Mouse (Mus musculus): Measurements from ENCODE around the gene Afg1l. TPM values are rescaled to one million over a fixed set of nuclear protein-coding genes. Genes with fewer than 3 reads are reported as not detected.
A peak's percentile ranks its signal among the peaks of the same experiment; 100 is the strongest.

Gene Afg1l
- polyA plus RNA-seq, 1 experiment, result 2.6 TPM

DNA sequence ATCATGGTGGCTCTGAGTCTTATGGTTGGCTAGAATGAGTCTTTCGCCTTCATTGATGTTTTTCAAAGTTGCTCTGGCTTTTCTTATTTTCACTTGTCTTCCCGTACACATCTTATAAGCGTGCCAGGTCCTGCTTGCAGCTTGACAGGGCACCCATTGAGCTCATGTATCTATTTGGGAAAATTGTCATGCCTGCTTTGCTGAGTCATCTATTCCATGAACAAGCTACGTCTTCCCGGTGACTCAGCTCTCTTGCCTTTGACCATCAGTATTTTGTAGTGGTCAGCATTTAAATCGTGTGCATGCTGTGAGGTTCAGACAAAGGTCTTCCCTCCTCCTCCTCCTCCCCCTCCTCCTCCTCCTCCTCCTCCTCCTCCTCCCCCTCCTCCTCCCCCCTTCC is 178.9 kb downstream of the Afg1l start:
- H3K27me3 ChIP-seq (ENCODE audit: control insufficient read depth, insufficient read depth, low read length), result no peaks in the 10 kb centered on the region
- TF ChIP-seq CTCF (IDR thresholded peaks at IDR 0.05; ENCODE audit: extremely low read depth, insufficient read length, insufficient replicate concordance, low read depth, low read length) (no peak), POLR2A (IDR thresholded peaks at IDR 0.05; ENCODE audit: low read depth, low read length) (no peak)
- 77% methylated on average over 6 of the region's 6 CpGs for WGBS
- H3K36me3 ChIP-seq (ENCODE audit: control insufficient read depth, insufficient read depth, low read length), result no peaks in the 10 kb centered on the region
- no peaks in the 10 kb centered on the region for H3K4me1 ChIP-seq (ENCODE audit: control insufficient read depth, insufficient read depth, insufficient read length, low read length)
- no peak overlapping the region for H3K27ac ChIP-seq (ENCODE audit: insufficient read depth, low read depth, low read length)
- H3K4me3 ChIP-seq (ENCODE audit: low read depth, low read length), result no peak overlapping the region

DNA sequence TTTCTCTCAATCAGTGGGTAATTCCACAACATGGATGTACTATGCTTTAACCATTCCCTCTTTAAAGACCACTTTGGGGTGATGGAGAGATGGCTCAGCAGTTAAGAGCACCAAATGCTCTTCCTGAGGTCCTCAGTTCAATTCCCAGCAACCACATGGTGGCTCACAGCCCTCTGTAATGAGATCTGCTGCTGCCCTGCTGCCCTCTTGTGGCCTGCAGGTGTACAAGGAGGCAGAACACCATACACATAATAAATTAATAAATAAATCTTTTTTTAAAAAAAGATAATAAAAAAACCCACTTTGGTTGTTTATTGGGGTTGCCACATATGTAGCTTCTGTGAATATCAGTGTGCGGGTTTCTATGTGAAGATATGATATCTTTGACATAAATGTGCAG is 180.4 kb downstream of the Afg1l start:
- Histone ChIP-seq H3K4me3 (ENCODE audit: low read depth, low read length) (no peak overlapping the region), H3K27ac (ENCODE audit: insufficient read depth, low read depth, low read length) (no peak overlapping the region), H3K27me3 (ENCODE audit: control insufficient read depth, insufficient read depth, low read length) (no peaks in the 10 kb centered on the region), H3K4me1 (ENCODE audit: control insufficient read depth, insufficient read depth, insufficient read length, low read length) (no peaks in the 10 kb centered on the region), H3K36me3 (ENCODE audit: control insufficient read depth, insufficient read depth, low read length) (no peaks in the 10 kb centered on the region)
- 92% methylated on average over 1 of the region's 1 CpGs for WGBS
- TF ChIP-seq CTCF (IDR thresholded peaks at IDR 0.05; ENCODE audit: extremely low read depth, insufficient read length, insufficient replicate concordance, low read depth, low read length), result peak; percentile 42; the same call in 1 of the 2 replicates
- TF ChIP-seq POLR2A (IDR thresholded peaks at IDR 0.05; ENCODE audit: low read depth, low read length), result no peak

GRCm38 (mm10) chr10:42297109-42297508 is 181.3 kb downstream of the Afg1l start:
- Histone ChIP-seq H3K4me3 (ENCODE audit: low read depth, low read length) (no peak overlapping the region), H3K27ac (ENCODE audit: insufficient read depth, low read depth, low read length) (no peak overlapping the region), H3K27me3 (ENCODE audit: control insufficient read depth, insufficient read depth, low read length) (no peaks in the 10 kb centered on the region), H3K4me1 (ENCODE audit: control insufficient read depth, insufficient read depth, insufficient read length, low read length) (no peaks in the 10 kb centered on the region), H3K36me3 (ENCODE audit: control insufficient read depth, insufficient read depth, low read length) (no peaks in the 10 kb centered on the region)
- TF ChIP-seq POLR2A (IDR thresholded peaks at IDR 0.05; ENCODE audit: low read depth, low read length) (no peak), CTCF (IDR thresholded peaks at IDR 0.05; ENCODE audit: extremely low read depth, insufficient read length, insufficient replicate concordance, low read depth, low read length) (no peak)
- WGBS, result 74% methylated on average over 2 of the region's 2 CpGs

GRCm38 (mm10) chr10:42296559-42296958 is 181.8 kb downstream of the Afg1l start:
- Histone ChIP-seq H3K27me3 (ENCODE audit: control insufficient read depth, insufficient read depth, low read length) (no peaks in the 10 kb centered on the region), H3K4me3 (ENCODE audit: low read depth, low read length) (no peak overlapping the region), H3K36me3 (ENCODE audit: control insufficient read depth, insufficient read depth, low read length) (no peaks in the 10 kb centered on the region), H3K27ac (ENCODE audit: insufficient read depth, low read depth, low read length) (no peak overlapping the region), H3K4me1 (ENCODE audit: control insufficient read depth, insufficient read depth, insufficient read length, low read length) (no peaks in the 10 kb centered on the region)
- TF ChIP-seq POLR2A (IDR thresholded peaks at IDR 0.05; ENCODE audit: low read depth, low read length) (no peak), CTCF (IDR thresholded peaks at IDR 0.05; ENCODE audit: extremely low read depth, insufficient read length, insufficient replicate concordance, low read depth, low read length) (no peak)
- WGBS, result 70% methylated on average over 4 of the region's 4 CpGs

DNA sequence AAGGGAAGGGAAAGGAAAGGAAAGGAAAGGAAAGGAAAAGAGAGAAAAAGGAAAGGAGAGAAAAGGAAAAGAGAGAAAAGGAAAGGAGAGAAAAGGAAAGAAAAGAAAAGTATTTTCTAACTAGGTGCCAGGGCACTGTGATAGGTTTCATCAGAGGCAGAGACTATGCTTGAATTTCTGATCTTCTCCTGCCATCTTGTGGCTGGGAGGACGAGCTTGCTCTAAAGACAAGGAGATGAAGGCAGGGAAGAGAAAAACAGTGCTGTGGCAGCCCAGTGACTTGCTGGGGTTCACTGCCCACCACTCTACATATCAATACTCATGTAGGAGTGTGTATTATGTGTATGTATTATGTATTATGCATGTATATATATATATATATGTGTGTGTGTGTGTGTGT is 183.3 kb downstream of the Afg1l start:
- no peak overlapping the region for H3K27ac ChIP-seq (ENCODE audit: insufficient read depth, low read depth, low read length)
- TF ChIP-seq POLR2A (IDR thresholded peaks at IDR 0.05; ENCODE audit: low read depth, low read length) (no peak), CTCF (IDR thresholded peaks at IDR 0.05; ENCODE audit: extremely low read depth, insufficient read length, insufficient replicate concordance, low read depth, low read length) (peak; percentile 28; the same call in 1 of the 2 replicates)
- 4% methylated on average over 1 of the region's 1 CpGs for WGBS
- H3K4me3 ChIP-seq (ENCODE audit: low read depth, low read length), result no peak overlapping the region
- no peaks in the 10 kb centered on the region for H3K36me3 ChIP-seq (ENCODE audit: control insufficient read depth, insufficient read depth, low read length)
- no peaks in the 10 kb centered on the region for H3K4me1 ChIP-seq (ENCODE audit: control insufficient read depth, insufficient read depth, insufficient read length, low read length)
- no peaks in the 10 kb centered on the region for H3K27me3 ChIP-seq (ENCODE audit: control insufficient read depth, insufficient read depth, low read length)

GRCm38 (mm10) chr10:42294392-42294791 is 184.0 kb downstream of the Afg1l start:
- no peak overlapping the region for H3K4me3 ChIP-seq (ENCODE audit: low read depth, low read length)
- WGBS, result 54% methylated on average over 2 of the region's 2 CpGs
- H3K27ac ChIP-seq (ENCODE audit: insufficient read depth, low read depth, low read length), result no peak overlapping the region
- no peaks in the 10 kb centered on the region for H3K4me1 ChIP-seq (ENCODE audit: control insufficient read depth, insufficient read depth, insufficient read length, low read length)
- no peak for TF ChIP-seq CTCF (IDR thresholded peaks at IDR 0.05; ENCODE audit: extremely low read depth, insufficient read length, insufficient replicate concordance, low read depth, low read length)
- no peak for TF ChIP-seq POLR2A (IDR thresholded peaks at IDR 0.05; ENCODE audit: low read depth, low read length)
- H3K36me3 ChIP-seq (ENCODE audit: control insufficient read depth, insufficient read depth, low read length), result no peaks in the 10 kb centered on the region
- no peaks in the 10 kb centered on the region for H3K27me3 ChIP-seq (ENCODE audit: control insufficient read depth, insufficient read depth, low read length)

DNA sequence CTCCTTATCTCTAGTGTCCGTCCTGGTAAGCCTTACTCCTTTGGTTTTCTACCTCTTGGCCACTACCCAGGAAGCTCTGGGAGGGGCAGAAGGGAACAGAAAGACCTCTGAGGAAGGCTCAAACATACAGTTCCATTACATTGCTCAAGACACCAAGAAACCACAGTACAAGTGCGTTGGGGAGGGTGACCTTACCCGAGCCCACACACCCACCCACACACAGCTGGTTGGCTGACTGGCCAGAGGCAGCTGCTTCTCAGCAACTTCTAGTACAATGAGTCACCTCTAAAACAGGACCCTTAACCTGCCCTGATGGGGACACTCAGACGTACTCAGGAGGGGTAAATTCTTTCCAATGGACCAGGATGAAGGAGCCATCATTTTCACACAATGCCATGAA is 184.5 kb downstream of the Afg1l start:
- H3K36me3 ChIP-seq (ENCODE audit: control insufficient read depth, insufficient read depth, low read length), result no peaks in the 10 kb centered on the region
- TF ChIP-seq POLR2A (IDR thresholded peaks at IDR 0.05; ENCODE audit: low read depth, low read length) (no peak), CTCF (IDR thresholded peaks at IDR 0.05; ENCODE audit: extremely low read depth, insufficient read length, insufficient replicate concordance, low read depth, low read length) (no peak)
- no peaks in the 10 kb centered on the region for H3K4me1 ChIP-seq (ENCODE audit: control insufficient read depth, insufficient read depth, insufficient read length, low read length)
- H3K4me3 ChIP-seq (ENCODE audit: low read depth, low read length), result no peak overlapping the region
- H3K27ac ChIP-seq (ENCODE audit: insufficient read depth, low read depth, low read length), result no peak overlapping the region
- no peaks in the 10 kb centered on the region for H3K27me3 ChIP-seq (ENCODE audit: control insufficient read depth, insufficient read depth, low read length)
- WGBS, result 50% methylated on average over 4 of the region's 4 CpGs

GRCm38 (mm10) chr10:42291360-42291759 is 187.0 kb downstream of the Afg1l start:
- no peak overlapping the region for H3K27ac ChIP-seq (ENCODE audit: insufficient read depth, low read depth, low read length)
- no peaks in the 10 kb centered on the region for H3K36me3 ChIP-seq (ENCODE audit: control insufficient read depth, insufficient read depth, low read length)
- WGBS, result 62% methylated on average over 5 of the region's 5 CpGs
- H3K4me1 ChIP-seq (ENCODE audit: control insufficient read depth, insufficient read depth, insufficient read length, low read length), result no peaks in the 10 kb centered on the region
- TF ChIP-seq CTCF (IDR thresholded peaks at IDR 0.05; ENCODE audit: extremely low read depth, insufficient read length, insufficient replicate concordance, low read depth, low read length) (peak; percentile 75; the same call in 1 of the 2 replicates), POLR2A (IDR thresholded peaks at IDR 0.05; ENCODE audit: low read depth, low read length) (no peak)
- H3K4me3 ChIP-seq (ENCODE audit: low read depth, low read length), result no peak overlapping the region
- no peaks in the 10 kb centered on the region for H3K27me3 ChIP-seq (ENCODE audit: control insufficient read depth, insufficient read depth, low read length)
